Mouse (Mus musculus) right cerebral cortex, adult 18-20 months (tissue): ENCODE results near the gene Zfp771.
"Not testable (repeated sequence)": the region's sequence is repeated elsewhere in the genome, so short reads cannot be mapped to it uniquely, and the experiment has no call there.

ENCODE experiments used
- DNase-seq: peaks from one replicate; pipeline ENCODE4 v3.0.0; 2022; ENCODE audit warnings: mixed read lengths

Gene Zfp771

GRCm38 (mm10) chr7:127218670-127219069 lies 25.4 kb upstream of the Zfp771 start:
- DNase-seq, result no peak

GRCm38 (mm10) chr7:127220440-127220839 lies 23.6 kb upstream of the Zfp771 start:
- no peak for DNase-seq

- no peak for DNase-seq
Measured at GRCm38 (mm10) chr7:127223106-127223505, 21.0 kb upstream of the Zfp771 start.

GRCm38 (mm10) chr7:127223515-127224478 lies 20.3 kb upstream of the Zfp771 start:
- DNase-seq, result no peak

- no peak for DNase-seq
Measured at GRCm38 (mm10) chr7:127224616-127225015, 19.5 kb upstream of the Zfp771 start.

GRCm38 (mm10) chr7:127225147-127225995 lies 18.7 kb upstream of the Zfp771 start:
- peak; percentile 53 for DNase-seq

- DNase-seq, result peak; percentile 79
Measured at GRCm38 (mm10) chr7:127228615-127229303, 15.3 kb upstream of the Zfp771 start.

GRCm38 (mm10) chr7:127231376-127231775 lies 12.7 kb upstream of the Zfp771 start:
- DNase-seq, result no peak

GRCm38 (mm10) chr7:127231826-127232621 lies 12.1 kb upstream of the Zfp771 start:
- no peak for DNase-seq

- DNase-seq, result peak; percentile 88
Measured at GRCm38 (mm10) chr7:127232622-127233367, 11.3 kb upstream of the Zfp771 start, which contains the start of the genes Zfp553 and Sept1. Zfp553 (plus strand) TSS chr7:127233061. Sept1 (minus strand) TSS chr7:127233130.

- DNase-seq, result peak; percentile 21
Measured at GRCm38 (mm10) chr7:127233368-127233749, 10.7 kb upstream of the Zfp771 start.

GRCm38 (mm10) chr7:127233765-127234164 lies 10.3 kb upstream of the Zfp771 start:
- DNase-seq, result no peak

- DNase-seq, result no peak
Measured at GRCm38 (mm10) chr7:127234777-127235176, 9.3 kb upstream of the Zfp771 start.

GRCm38 (mm10) chr7:127243361-127243867 lies 660 bp upstream of the Zfp771 start:
- DNase-seq, result no peak

- peak; percentile 23 for DNase-seq
Measured at GRCm38 (mm10) chr7:127244658-127245510, 810 bp downstream of the Zfp771 start.

GRCm38 (mm10) chr7:127250511-127250910 lies 6.4 kb downstream of the Zfp771 start:
- DNase-seq, result not testable (repeated sequence)

- DNase-seq, result no peak
Measured at GRCm38 (mm10) chr7:127252414-127252813, 8.3 kb downstream of the Zfp771 start.

GRCm38 (mm10) chr7:127253341-127253740 lies 9.3 kb downstream of the Zfp771 start:
- DNase-seq, result no peak

- DNase-seq, result peak; percentile 96
Measured at GRCm38 (mm10) chr7:127253821-127254769, 10.0 kb downstream of the Zfp771 start.
